Mouse (Mus musculus): ENCODE results near the gene Gfy. TPM values are rescaled to one million over a fixed set of nuclear protein-coding genes. Genes with fewer than 3 reads are reported as not detected.

Gene Gfy
- polyA plus RNA-seq, 1 experiment from 2014 or later = not detected

- Histone ChIP-seq H3K9me3 (ENCODE audit: control insufficient read depth, low read length) (no peaks in the 10 kb centered on the region), H3K27ac (ENCODE audit: low read depth, low read length) (no peak overlapping the region), H3K4me2 (ENCODE audit: low read length) (no peak overlapping the region), H3K4me1 (ENCODE audit: control insufficient read depth, insufficient read depth, low read depth, low read length) (peaks cover 9% of the 10 kb centered on the region), H3K36me3 (ENCODE audit: control insufficient read depth, insufficient read depth, low read length) (no peaks in the 10 kb centered on the region), H3K27me3 (replicated peaks; ENCODE audit: control insufficient read depth, insufficient read depth, low read length) (no peaks in the 10 kb centered on the region), H3K4me3 (ENCODE audit: low read length) (no peak overlapping the region), H3K9ac (ENCODE audit: low read depth, low read length) (no peak overlapping the region)
- no peak for ATAC-seq
- WGBS = 70% methylated on average over 4 of the region's 4 CpGs
Measured at GRCm38 (mm10) chr7:45150321-45150720, 29.0 kb downstream of the Gfy start.

- 25% methylated on average over 6 of the region's 6 CpGs for WGBS
- Histone ChIP-seq H3K9ac (ENCODE audit: low read depth, low read length) (no peak overlapping the region), H3K27me3 (replicated peaks; ENCODE audit: control insufficient read depth, insufficient read depth, low read length) (no peaks in the 10 kb centered on the region), H3K27ac (ENCODE audit: low read depth, low read length) (no peak overlapping the region), H3K9me3 (ENCODE audit: control insufficient read depth, low read length) (no peaks in the 10 kb centered on the region), H3K4me1 (ENCODE audit: control insufficient read depth, insufficient read depth, low read depth, low read length) (peaks cover 5% of the 10 kb centered on the region), H3K4me3 (ENCODE audit: low read length) (no peak overlapping the region), H3K36me3 (ENCODE audit: control insufficient read depth, insufficient read depth, low read length) (no peaks in the 10 kb centered on the region), H3K4me2 (ENCODE audit: low read length) (no peak overlapping the region)
- ATAC-seq = no peak
Measured at GRCm38 (mm10) chr7:45149545-45149944, 29.8 kb downstream of the Gfy start.

GRCm38 (mm10) chr7:45148534-45149098 lies 30.8 kb downstream of the Gfy start:
- ATAC-seq = no peak

GRCm38 (mm10) chr7:45147899-45148298 lies 31.5 kb downstream of the Gfy start:
- ATAC-seq = no peak
- WGBS = 89% methylated on average over 11 of the region's 11 CpGs

More at GRCm38 (mm10) chr7:45148534-45149098, 30.8 kb downstream of the Gfy start:
- 66% methylated on average over 4 of the region's 4 CpGs for WGBS
- no peak overlapping the region for H3K4me2 ChIP-seq (ENCODE audit: low read length)
- H3K4me3 ChIP-seq (ENCODE audit: low read length) = no peak overlapping the region
- H3K36me3 ChIP-seq (ENCODE audit: control insufficient read depth, insufficient read depth, low read length) = no peaks in the 10 kb centered on the region
- H3K4me1 ChIP-seq (ENCODE audit: control insufficient read depth, insufficient read depth, low read depth, low read length) = peaks cover 4% of the 10 kb centered on the region
- H3K27me3 ChIP-seq (replicated peaks; ENCODE audit: control insufficient read depth, insufficient read depth, low read length) = no peaks in the 10 kb centered on the region
- no peak overlapping the region for H3K27ac ChIP-seq (ENCODE audit: low read depth, low read length)
- H3K9ac ChIP-seq (ENCODE audit: low read depth, low read length) = no peak overlapping the region
- H3K9me3 ChIP-seq (ENCODE audit: control insufficient read depth, low read length) = no peaks in the 10 kb centered on the region

GRCm38 (mm10) chr7:45147267-45147666 lies 32.1 kb downstream of the Gfy start:
- Histone ChIP-seq H3K9ac (ENCODE audit: low read depth, low read length) (no peak overlapping the region), H3K4me1 (ENCODE audit: control insufficient read depth, insufficient read depth, low read depth, low read length) (no peaks in the 10 kb centered on the region; the same call in 1 of the 2 replicates), H3K4me2 (ENCODE audit: low read length) (no peak overlapping the region), H3K27ac (ENCODE audit: low read depth, low read length) (no peak overlapping the region), H3K36me3 (ENCODE audit: control insufficient read depth, insufficient read depth, low read length) (no peaks in the 10 kb centered on the region), H3K4me3 (ENCODE audit: low read length) (no peak overlapping the region), H3K9me3 (ENCODE audit: control insufficient read depth, low read length) (no peaks in the 10 kb centered on the region), H3K27me3 (replicated peaks; ENCODE audit: control insufficient read depth, insufficient read depth, low read length) (no peaks in the 10 kb centered on the region)
- no peak for ATAC-seq
- 91% methylated on average over 11 of the region's 11 CpGs for WGBS

More at GRCm38 (mm10) chr7:45147899-45148298, 31.5 kb downstream of the Gfy start:
- no peak overlapping the region for H3K4me3 ChIP-seq (ENCODE audit: low read length)
- H3K27me3 ChIP-seq (replicated peaks; ENCODE audit: control insufficient read depth, insufficient read depth, low read length) = no peaks in the 10 kb centered on the region
- H3K4me2 ChIP-seq (ENCODE audit: low read length) = no peak overlapping the region
- H3K36me3 ChIP-seq (ENCODE audit: control insufficient read depth, insufficient read depth, low read length) = no peaks in the 10 kb centered on the region
- H3K4me1 ChIP-seq (ENCODE audit: control insufficient read depth, insufficient read depth, low read depth, low read length) = no peaks in the 10 kb centered on the region; the same call in 1 of the 2 replicates
- H3K9me3 ChIP-seq (ENCODE audit: control insufficient read depth, low read length) = no peaks in the 10 kb centered on the region
- no peak overlapping the region for H3K27ac ChIP-seq (ENCODE audit: low read depth, low read length)
- no peak overlapping the region for H3K9ac ChIP-seq (ENCODE audit: low read depth, low read length)

GRCm38 (mm10) chr7:45145460-45145859 lies 33.9 kb downstream of the Gfy start:
- Histone ChIP-seq H3K4me3 (ENCODE audit: low read length) (no peak overlapping the region), H3K4me1 (ENCODE audit: control insufficient read depth, insufficient read depth, low read depth, low read length) (no peaks in the 10 kb centered on the region), H3K27me3 (replicated peaks; ENCODE audit: control insufficient read depth, insufficient read depth, low read length) (no peaks in the 10 kb centered on the region), H3K36me3 (ENCODE audit: control insufficient read depth, insufficient read depth, low read length) (no peaks in the 10 kb centered on the region), H3K9me3 (ENCODE audit: control insufficient read depth, low read length) (no peaks in the 10 kb centered on the region), H3K9ac (ENCODE audit: low read depth, low read length) (no peak overlapping the region), H3K4me2 (ENCODE audit: low read length) (no peak overlapping the region), H3K27ac (ENCODE audit: low read depth, low read length) (no peak overlapping the region)
- no peak for ATAC-seq
- 93% methylated on average over 8 of the region's 8 CpGs for WGBS

GRCm38 (mm10) chr7:45144368-45145174 lies 34.8 kb downstream of the Gfy start:
- Histone ChIP-seq H3K9ac (ENCODE audit: low read depth, low read length) (0 out of 2 replicates have a peak overlapping the region, but pooled peaks have one; percentile 3), H3K4me2 (ENCODE audit: low read length) (no peak overlapping the region), H3K9me3 (ENCODE audit: control insufficient read depth, low read length) (no peaks in the 10 kb centered on the region), H3K4me3 (ENCODE audit: low read length) (no peak overlapping the region), H3K27ac (ENCODE audit: low read depth, low read length) (no peak overlapping the region), H3K27me3 (replicated peaks; ENCODE audit: control insufficient read depth, insufficient read depth, low read length) (no peaks in the 10 kb centered on the region), H3K4me1 (ENCODE audit: control insufficient read depth, insufficient read depth, low read depth, low read length) (no peaks in the 10 kb centered on the region), H3K36me3 (ENCODE audit: control insufficient read depth, insufficient read depth, low read length) (no peaks in the 10 kb centered on the region)
- WGBS = 88% methylated on average over 13 of the region's 13 CpGs
- ATAC-seq = no peak

GRCm38 (mm10) chr7:45141914-45142313 lies 37.5 kb downstream of the Gfy start:
- 94% methylated on average over 5 of the region's 5 CpGs for WGBS

GRCm38 (mm10) chr7:45141319-45141718 lies 38.0 kb downstream of the Gfy start:
- H3K4me2 ChIP-seq (ENCODE audit: low read length) = no peak overlapping the region
- no peak overlapping the region for H3K9ac ChIP-seq (ENCODE audit: low read depth, low read length)
- no peak overlapping the region for H3K27ac ChIP-seq (ENCODE audit: low read depth, low read length)
- H3K9me3 ChIP-seq (ENCODE audit: control insufficient read depth, low read length) = no peaks in the 10 kb centered on the region
- no peaks in the 10 kb centered on the region for H3K36me3 ChIP-seq (ENCODE audit: control insufficient read depth, insufficient read depth, low read length)
- no peak overlapping the region for H3K4me3 ChIP-seq (ENCODE audit: low read length)
- no peaks in the 10 kb centered on the region for H3K27me3 ChIP-seq (replicated peaks; ENCODE audit: control insufficient read depth, insufficient read depth, low read length)
- H3K4me1 ChIP-seq (ENCODE audit: control insufficient read depth, insufficient read depth, low read depth, low read length) = no peaks in the 10 kb centered on the region
- whole genome bisulfite sequencing = 87% methylated on average over 3 of the region's 3 CpGs
- ATAC-seq = no peak

More at GRCm38 (mm10) chr7:45141914-45142313, 37.5 kb downstream of the Gfy start:
- Histone ChIP-seq H3K4me2 (ENCODE audit: low read length) (no peak overlapping the region), H3K4me1 (ENCODE audit: control insufficient read depth, insufficient read depth, low read depth, low read length) (no peaks in the 10 kb centered on the region), H3K9me3 (ENCODE audit: control insufficient read depth, low read length) (no peaks in the 10 kb centered on the region), H3K4me3 (ENCODE audit: low read length) (no peak overlapping the region), H3K27ac (ENCODE audit: low read depth, low read length) (no peak overlapping the region), H3K9ac (ENCODE audit: low read depth, low read length) (no peak overlapping the region), H3K36me3 (ENCODE audit: control insufficient read depth, insufficient read depth, low read length) (no peaks in the 10 kb centered on the region), H3K27me3 (replicated peaks; ENCODE audit: control insufficient read depth, insufficient read depth, low read length) (no peaks in the 10 kb centered on the region)
- ATAC-seq = no peak

Data from hindbrain, embryonic 16.5 days (tissue).